Mouse (Mus musculus) adrenal gland, postnatal 25 days (tissue): ENCODE measurements around the gene Adgb. TPM values are rescaled to one million over a fixed set of nuclear protein-coding genes. Genes with fewer than 3 reads are reported as not detected.

Experiments used
- DNase-seq: peaks from one replicate; pipeline ENCODE4 v3.0.0; 2021; ENCODE audit warnings: mixed read lengths
- total RNA-seq: library from RNA; stranded (reverse); gene quantifications from 2 replicates; pipeline ENCODE4 v1.2.3, GENCODE M21; 2021

The Adgb gene
- total RNA-seq, 1 experiment from 2014 or later: 0.58 TPM

GRCm38 (mm10) chr10:10343930-10344329 lies 128.2 kb downstream of the Adgb start:
- no peak for DNase-seq

GRCm38 (mm10) chr10:10325560-10325959 lies 146.6 kb downstream of the Adgb start:
- no peak for DNase-seq

GRCm38 (mm10) chr10:10322961-10323360 lies 149.2 kb downstream of the Adgb start:
- no peak for DNase-seq

- DNase-seq: peak; percentile 59
These were observed 150.9 kb downstream of the Adgb start for GRCm38 (mm10) chr10:10321119-10321781.

GRCm38 (mm10) chr10:10320364-10321083 lies 151.6 kb downstream of the Adgb start:
- no peak for DNase-seq

- no peak for DNase-seq
These were observed 154.0 kb downstream of the Adgb start for GRCm38 (mm10) chr10:10318086-10318485.

- DNase-seq: no peak
These were observed 156.5 kb downstream of the Adgb start for GRCm38 (mm10) chr10:10315631-10316030.

GRCm38 (mm10) chr10:10314521-10314920 lies 157.6 kb downstream of the Adgb start:
- peak; percentile 2 for DNase-seq

- no peak for DNase-seq
These were observed 162.2 kb downstream of the Adgb start for GRCm38 (mm10) chr10:10309877-10310426.

GRCm38 (mm10) chr10:10309056-10309455 lies 163.1 kb downstream of the Adgb start:
- DNase-seq: no peak

GRCm38 (mm10) chr10:10307384-10307783 lies 164.7 kb downstream of the Adgb start:
- peak; percentile 8 for DNase-seq

- DNase-seq: no peak
These were observed 167.8 kb downstream of the Adgb start for GRCm38 (mm10) chr10:10304370-10304769.

GRCm38 (mm10) chr10:10301692-10302091 lies 170.4 kb downstream of the Adgb start:
- no peak for DNase-seq

- DNase-seq: no peak
These were observed 171.1 kb downstream of the Adgb start for GRCm38 (mm10) chr10:10300915-10301439.

- no peak for DNase-seq
These were observed 172.1 kb downstream of the Adgb start for GRCm38 (mm10) chr10:10299987-10300386.

- no peak for DNase-seq
These were observed 184.8 kb downstream of the Adgb start for GRCm38 (mm10) chr10:10287221-10287867.

Other genes with a start within 250 kb of the Adgb start
- gene Rab32, start 85.9 kb upstream of the Adgb start, total RNA-seq: 10.9 and 11.7 TPM in 2 replicates
- not detected in 2 replicates for gene Gm10944, start 209.0 kb upstream of the Adgb start, total RNA-seq